Mouse (Mus musculus) layer of hippocampus, postnatal 14 days (tissue): ENCODE measurements around the gene Olfr1341. TPM values are rescaled to one million over a fixed set of nuclear protein-coding genes. Genes with fewer than 3 reads are reported as not detected.

Experiments used
- DNase-seq, 2 experiments: peaks; one replicate each; pipeline ENCODE4 v3.0.0; 2021 to 2022; ENCODE audit warnings: low spot score in 2 of 2, mixed read lengths in 1 of 2
- long read RNA-seq, 2 experiments: library from polyadenylated mRNA; stranded (forward); transcript quantifications; one replicate each; pipeline ENCODE4 v2.0.0; 2021
- total RNA-seq, 2 experiments: library from RNA; stranded (reverse); gene quantifications; 2 replicates each; pipeline ENCODE4 v1.2.3; 2021

The Olfr1341 gene
- not detected for total RNA-seq
- long read RNA-seq, experiment 1, result 0 reads
- long read RNA-seq, experiment 2, result 0 reads

- no peak for DNase-seq
These were observed at the start of gene Olfr1341 for GRCm38 (mm10) chr4:118703223-118703622. Olfr1341 (plus strand) TSS chr4:118703523.

- DNase-seq, result no peak
These were observed 44.7 kb upstream of the Olfr1341 start, which contains the start of gene Olfr62 for GRCm38 (mm10) chr4:118658652-118659051. Olfr62 (plus strand) TSS chr4:118658952.

GRCm38 (mm10) chr4:118687086-118687485 lies 16.2 kb upstream of the Olfr1341 start:
- no peak for DNase-seq

GRCm38 (mm10) chr4:118692412-118692973 lies 10.8 kb upstream of the Olfr1341 start, which contains the start of gene Olfr1342:
Olfr1342 (minus strand) TSS chr4:118692756.
- no peak for DNase-seq

- no peak for DNase-seq
These were observed 9.5 kb upstream of the Olfr1341 start for GRCm38 (mm10) chr4:118693812-118694211.

- DNase-seq, result no peak
These were observed 4.8 kb downstream of the Olfr1341 start for GRCm38 (mm10) chr4:118708086-118708485.

GRCm38 (mm10) chr4:118711656-118712055 lies 8.3 kb downstream of the Olfr1341 start:
- no peak for DNase-seq

- no peak for DNase-seq
These were observed 16.5 kb downstream of the Olfr1341 start, which contains the start of gene Olfr1340 for GRCm38 (mm10) chr4:118719838-118720237. Olfr1340 (plus strand) TSS chr4:118720138.

GRCm38 (mm10) chr4:118721742-118722483 lies 18.6 kb downstream of the Olfr1341 start:
- no peak for DNase-seq

GRCm38 (mm10) chr4:118731875-118732274 lies 28.6 kb downstream of the Olfr1341 start, which contains the start of gene Olfr1339:
Olfr1339 (plus strand) TSS chr4:118732175.
- DNase-seq, result no peak

GRCm38 (mm10) chr4:118739574-118739973 lies 36.3 kb downstream of the Olfr1341 start:
- DNase-seq, result no peak

- no peak for DNase-seq
These were observed 37.8 kb downstream of the Olfr1341 start for GRCm38 (mm10) chr4:118740988-118741698.

GRCm38 (mm10) chr4:118741881-118742280 lies 38.6 kb downstream of the Olfr1341 start:
- peak in 1 of 2 experiments; percentile 17 for DNase-seq

- no peak for DNase-seq
These were observed 55.3 kb downstream of the Olfr1341 start, which contains the start of gene Olfr1338 for GRCm38 (mm10) chr4:118758637-118759036. Olfr1338 (minus strand) TSS chr4:118758737.

Other genes with a start within 250 kb of the Olfr1341 start
- gene Mpl, start 246.0 kb upstream of the Olfr1341 start, total RNA-seq, result under 1 TPM in 1 of 2 experiments, not detected in 1; 0.33 TPM
- gene Tie1, start 213.5 kb upstream of the Olfr1341 start, total RNA-seq, result 10 to 100 TPM; 10.9 to 13.3 TPM
- not detected for gene 2610528J11Rik, start 176.5 kb upstream of the Olfr1341 start, total RNA-seq
- 1 to 10 TPM; 8.5 to 9.1 TPM for gene Tmem125, start 159.5 kb upstream of the Olfr1341 start, total RNA-seq
- gene Cfap57, start 82.7 kb upstream of the Olfr1341 start, total RNA-seq, result under 1 TPM; 0.76 to 0.99 TPM
- gene Ebna1bp2, start 82.7 kb upstream of the Olfr1341 start, total RNA-seq, result 10 to 100 TPM; 49.2 to 55.5 TPM
- not detected for gene Olfr62, start 44.6 kb upstream of the Olfr1341 start, total RNA-seq
- gene Olfr1342, start 10.8 kb upstream of the Olfr1341 start, total RNA-seq, result not detected
- gene Olfr1340, start 16.6 kb downstream of the Olfr1341 start, total RNA-seq, result not detected
- not detected for gene Olfr1339, start 28.7 kb downstream of the Olfr1341 start, total RNA-seq
- gene Olfr1338, start 55.2 kb downstream of the Olfr1341 start, total RNA-seq, result not detected
- not detected for gene Olfr1337, start 79.1 kb downstream of the Olfr1341 start, total RNA-seq
- not detected for gene Olfr1335, start 106.4 kb downstream of the Olfr1341 start, total RNA-seq
- not detected for gene Olfr1333, start 132.8 kb downstream of the Olfr1341 start, total RNA-seq
- gene Olfr1331, start 161.1 kb downstream of the Olfr1341 start, total RNA-seq, result not detected
- gene Olfr1330, start 185.1 kb downstream of the Olfr1341 start, total RNA-seq, result not detected
- gene Olfr1329, start 213.9 kb downstream of the Olfr1341 start, total RNA-seq, result not detected
- gene Olfr1328, start 235.1 kb downstream of the Olfr1341 start, total RNA-seq, result not detected